Mouse (Mus musculus) kidney, postnatal 0 days (tissue): ENCODE data around the gene Supt4a. TPM values are rescaled to one million over a fixed set of nuclear protein-coding genes. Genes with fewer than 3 reads are reported as not detected.
A peak's percentile ranks its signal among the peaks of the same experiment; 100 is the strongest.

Experiments used
- ATAC-seq: fragments of 200-750 bp; cut with Nextera tagmentation; replicated peaks from 2 replicates; pipeline ENCODE4 v1.8.0; 2017; ENCODE audit warnings: low read depth, moderate number of reproducible peaks, moderate TSS enrichment, moderate library complexity; ENCODE audit not compliant: low FRiP score
- DNase-seq: peaks from one replicate; pipeline ENCODE4 v3.0.0-alpha.2; 2016; ENCODE audit warnings: low spot score
- H3K27ac ChIP-seq: fragments of 300-500 bp; sonication (generic); 2 replicates; pipeline ENCODE4 v1.5.1; 2014; ENCODE audit warnings: mild to moderate bottlenecking
- H3K27me3 ChIP-seq: fragments of 300-500 bp; sonication (generic); 2 replicates; pipeline ENCODE4 v1.6.1; 2014; ENCODE audit warnings: low read length, mixed read lengths; ENCODE audit not compliant: insufficient read depth
- H3K36me3 ChIP-seq: fragments of 300-500 bp; sonication (generic); 2 replicates; pipeline ENCODE4 v1.6.1; 2014; ENCODE audit warnings: low read length, mixed read lengths; ENCODE audit not compliant: insufficient read depth
- H3K4me1 ChIP-seq: fragments of 300-500 bp; sonication (generic); replicated peaks from 2 replicates; pipeline ENCODE4 v1.6.1; 2014; ENCODE audit warnings: antibody characterized with exemption, low read length, mixed read lengths; ENCODE audit not compliant: insufficient read depth
- H3K4me2 ChIP-seq: fragments of 300-500 bp; sonication (generic); 2 replicates; pipeline ENCODE4 v1.6.1; 2014; ENCODE audit warnings: mild to moderate bottlenecking, low read length, moderate library complexity, mixed read lengths
- H3K4me3 ChIP-seq: fragments of 300-500 bp; sonication (generic); replicated peaks from 2 replicates; pipeline ENCODE4 v1.5.1; 2014; ENCODE audit warnings: low read depth, low read length
- H3K9ac ChIP-seq: fragments of 300-500 bp; sonication (generic); 2 replicates; pipeline ENCODE4 v1.6.1; 2014; ENCODE audit warnings: low read depth, low read length
- H3K9me3 ChIP-seq: fragments of 300-500 bp; sonication (generic); replicated peaks from 2 replicates; pipeline ENCODE4 v1.6.1; 2016; ENCODE audit warnings: low read length, inconsistent platforms, mixed read lengths
- CTCF ChIP-seq: IDR thresholded peaks from 2 replicates; pipeline ENCODE4 v1.5.1; 2016; ENCODE audit warnings: antibody characterized with exemption, low read depth, mild to moderate bottlenecking, moderate library complexity
- WGBS: fragments of 180-500 bp; shearing (Covaris S2); extraction: QIAGEN DNeasy Blood & Tissue Kit; methylation state at CpG from one replicate; pipeline ENCODE4 v1.1.7; 2014; 5-methylcytosine and 5-hydroxymethylcytosine counted together
- polyA plus RNA-seq: library from polyadenylated mRNA; unstranded; fragments of >200 nt; fragmentation: Nextera tagmentation; extraction: Ambion mirVana; gene quantifications from 2 replicates; pipeline ENCODE4 v1.2.1, GENCODE M21; 2015

The Supt4a gene
- polyA plus RNA-seq, 1 experiment from 2014 or later = 171 TPM

DNA sequence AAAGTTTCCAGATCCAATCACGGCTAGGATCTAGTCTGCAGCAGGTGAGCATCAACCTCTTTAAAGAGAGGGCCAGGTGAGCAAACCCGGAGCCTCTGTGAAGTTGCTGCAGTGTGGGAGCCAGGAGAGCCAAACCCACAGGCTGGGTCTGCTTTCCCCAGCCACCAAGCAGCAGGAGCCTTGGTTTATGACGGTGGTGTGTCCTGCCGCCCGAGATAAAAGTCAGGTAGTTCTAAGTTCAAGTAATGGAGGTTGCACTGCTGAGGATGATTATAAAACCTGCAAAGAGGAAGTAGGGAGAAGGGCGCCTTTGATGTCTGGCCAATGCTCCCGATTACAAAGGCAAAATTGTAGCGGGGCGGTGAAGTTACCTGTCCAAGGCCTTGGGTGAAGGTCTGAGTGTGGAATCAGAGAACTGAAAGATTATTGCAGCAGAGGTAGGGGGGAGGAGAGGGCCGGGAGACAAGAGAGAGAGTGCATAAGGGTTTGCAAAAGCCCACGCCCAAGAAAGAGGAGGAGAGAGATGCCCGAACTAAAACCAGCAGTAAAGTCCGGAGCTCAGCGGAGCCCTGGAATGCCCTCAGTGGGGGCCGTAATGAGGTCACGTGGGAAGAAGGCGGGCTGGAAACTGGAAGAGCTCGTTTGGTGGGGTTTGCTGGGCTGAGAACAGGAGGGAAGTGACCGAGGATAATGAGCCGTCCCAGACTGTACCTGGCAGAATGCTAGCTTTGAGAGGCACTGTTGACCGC is 27.7 kb upstream of the Supt4a start:
- peak overlapping the region; percentile 23 for H3K4me3 ChIP-seq
- H3K9ac ChIP-seq = peak overlapping the region; percentile 54; the same call in 1 of the 2 replicates
- H3K36me3 ChIP-seq = no peaks in the 10 kb centered on the region
- DNase-seq (peak; percentile 81), ATAC-seq (peak; percentile 91)
- H3K27me3 ChIP-seq = no peaks in the 10 kb centered on the region
- TF ChIP-seq CTCF = no peak
- peak overlapping the region; percentile 57 for H3K4me2 ChIP-seq
- no peaks in the 10 kb centered on the region for H3K4me1 ChIP-seq
- 6% methylated on average over 21 of the region's 21 CpGs for WGBS
- peak overlapping the region; percentile 80 for H3K27ac ChIP-seq
- no peaks in the 10 kb centered on the region for H3K9me3 ChIP-seq

DNA sequence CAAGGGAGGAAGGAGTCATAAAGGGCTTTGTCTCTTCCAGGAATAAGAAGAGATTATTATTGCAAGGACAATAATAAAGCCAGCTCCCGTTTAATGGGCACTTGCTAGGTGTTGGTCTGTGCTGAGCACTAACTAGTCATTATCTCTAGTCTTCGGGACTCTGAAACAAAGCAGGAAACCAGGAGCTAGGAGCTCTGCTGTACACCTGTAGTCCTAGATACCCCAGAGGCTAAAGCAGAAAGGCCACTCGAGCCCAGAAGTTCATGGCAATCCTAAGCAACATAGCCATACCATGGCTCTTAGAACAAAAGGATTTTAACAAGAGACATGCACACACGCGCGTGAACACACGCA is 27.1 kb upstream of the Supt4a start:
- peak overlapping the region; percentile 57 for H3K4me2 ChIP-seq
- H3K27me3 ChIP-seq = no peaks in the 10 kb centered on the region
- no peaks in the 10 kb centered on the region for H3K9me3 ChIP-seq
- ATAC-seq (no peak), DNase-seq (no peak)
- H3K36me3 ChIP-seq = no peaks in the 10 kb centered on the region
- WGBS = 37% methylated on average over 7 of the region's 7 CpGs
- no peak for TF ChIP-seq CTCF
- peak overlapping the region; percentile 80 for H3K27ac ChIP-seq
- H3K9ac ChIP-seq = no peak overlapping the region
- peak overlapping the region; percentile 23 for H3K4me3 ChIP-seq
- no peaks in the 10 kb centered on the region for H3K4me1 ChIP-seq

DNA sequence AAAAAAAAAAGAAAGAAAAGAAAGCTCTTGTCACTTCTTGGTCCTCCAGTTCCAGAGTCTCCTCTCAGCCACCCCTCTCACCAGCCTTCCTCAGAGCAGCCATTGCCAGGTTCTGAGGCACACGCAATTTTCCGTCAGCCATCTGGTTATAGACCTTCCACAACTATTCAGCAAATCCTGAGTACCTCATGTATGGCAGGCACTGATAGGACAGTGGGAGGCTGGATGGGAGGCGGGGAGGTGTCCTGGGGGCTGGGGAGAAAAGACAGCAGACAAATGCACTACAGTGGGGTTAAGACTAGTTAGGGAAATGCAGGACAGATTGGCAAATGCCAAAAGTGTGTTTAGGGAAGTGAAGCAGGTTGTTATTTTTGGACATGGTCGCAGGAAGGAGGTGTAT is 25.2 kb upstream of the Supt4a start:
- 84% methylated on average over 4 of the region's 4 CpGs for WGBS
- H3K27me3 ChIP-seq = no peaks in the 10 kb centered on the region
- H3K4me3 ChIP-seq = no peak overlapping the region
- no peaks in the 10 kb centered on the region for H3K36me3 ChIP-seq
- no peak overlapping the region for H3K9ac ChIP-seq
- H3K9me3 ChIP-seq = no peaks in the 10 kb centered on the region
- DNase-seq = no peak
- no peak for TF ChIP-seq CTCF
- no peak overlapping the region for H3K4me2 ChIP-seq
- H3K27ac ChIP-seq = no peak overlapping the region
- no peak for ATAC-seq
- H3K4me1 ChIP-seq = no peaks in the 10 kb centered on the region

DNA sequence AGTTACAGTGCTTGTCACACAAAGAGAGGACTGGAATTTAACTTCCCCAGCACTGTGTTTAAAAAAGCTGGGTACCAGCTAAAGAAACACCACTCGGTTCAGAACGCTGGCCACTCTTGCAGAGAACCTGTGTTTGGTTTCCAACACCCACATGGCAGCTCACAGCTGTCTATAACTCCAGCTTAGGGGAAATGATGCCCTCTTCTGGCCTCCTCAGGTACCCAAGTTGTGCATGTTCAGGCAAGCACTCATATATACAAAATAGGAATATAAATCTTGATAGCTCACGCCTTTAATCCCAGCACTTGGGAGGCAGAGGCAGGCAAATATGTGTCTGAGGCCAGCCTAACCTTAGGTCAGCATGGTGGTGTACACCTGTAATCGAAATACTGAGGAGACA is 21.4 kb upstream of the Supt4a start:
- Histone ChIP-seq H3K4me2 (no peak overlapping the region), H3K9me3 (no peaks in the 10 kb centered on the region), H3K27me3 (no peaks in the 10 kb centered on the region), H3K9ac (no peak overlapping the region), H3K36me3 (no peaks in the 10 kb centered on the region), H3K4me3 (no peak overlapping the region), H3K27ac (no peak overlapping the region), H3K4me1 (no peaks in the 10 kb centered on the region)
- WGBS = 84% methylated on average over 4 of the region's 4 CpGs
- no peak for TF ChIP-seq CTCF
- DNase-seq = no peak
- no peak for ATAC-seq

DNA sequence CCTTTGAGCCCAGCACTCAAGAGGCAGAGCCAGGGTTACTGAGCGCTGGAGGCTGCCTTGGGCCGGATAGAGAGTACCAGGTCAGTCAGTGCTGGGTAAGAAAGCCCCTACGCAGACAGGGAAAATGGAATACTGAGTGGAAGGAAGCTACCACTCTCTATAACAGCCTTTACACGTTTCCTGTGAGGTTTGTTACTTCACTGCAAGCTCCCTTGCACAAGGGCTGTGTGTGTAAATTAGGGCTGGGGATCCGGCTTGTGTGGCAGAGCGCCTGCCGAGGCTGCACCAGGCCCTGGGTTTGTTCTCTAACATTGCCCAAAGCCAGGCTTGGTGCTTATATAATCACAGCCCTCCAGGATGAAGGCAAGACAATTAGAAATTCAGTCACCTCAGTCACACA is 17.8 kb upstream of the Supt4a start:
- no peaks in the 10 kb centered on the region for H3K9me3 ChIP-seq
- WGBS = 84% methylated on average over 7 of the region's 7 CpGs
- no peak for TF ChIP-seq CTCF
- no peak overlapping the region for H3K4me3 ChIP-seq
- DNase-seq (no peak), ATAC-seq (no peak)
- no peak overlapping the region for H3K9ac ChIP-seq
- no peaks in the 10 kb centered on the region for H3K4me1 ChIP-seq
- no peak overlapping the region for H3K27ac ChIP-seq
- no peaks in the 10 kb centered on the region for H3K27me3 ChIP-seq
- H3K36me3 ChIP-seq = no peaks in the 10 kb centered on the region
- H3K4me2 ChIP-seq = no peak overlapping the region

DNA sequence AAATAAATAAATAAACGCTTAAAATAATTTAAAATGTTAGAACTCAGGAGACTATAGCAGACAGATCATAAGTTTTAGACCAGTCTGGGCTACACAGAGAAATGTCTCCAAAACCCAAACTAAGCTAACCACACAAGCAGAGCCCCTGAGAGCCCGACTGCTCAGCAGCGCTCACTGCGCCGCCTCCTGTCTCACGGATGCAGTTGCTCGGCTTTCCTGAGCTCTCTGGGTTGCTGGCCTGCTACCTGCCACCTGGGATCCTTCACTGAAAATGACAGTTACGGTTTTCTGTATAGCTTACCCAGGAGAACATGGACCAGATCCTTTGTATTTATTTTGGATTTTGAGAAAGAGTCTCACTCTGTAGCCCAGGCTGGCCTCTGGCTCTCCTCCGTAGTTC is 17.0 kb upstream of the Supt4a start:
- ATAC-seq = no peak
- Histone ChIP-seq H3K4me2 (no peak overlapping the region), H3K4me1 (no peaks in the 10 kb centered on the region), H3K36me3 (no peaks in the 10 kb centered on the region), H3K27ac (no peak overlapping the region), H3K27me3 (no peaks in the 10 kb centered on the region), H3K9ac (no peak overlapping the region), H3K4me3 (no peak overlapping the region), H3K9me3 (no peaks in the 10 kb centered on the region)
- no peak for DNase-seq
- WGBS = 57% methylated on average over 9 of the region's 9 CpGs
- peak; percentile 40; the same call in 1 of the 2 replicates for TF ChIP-seq CTCF

DNA sequence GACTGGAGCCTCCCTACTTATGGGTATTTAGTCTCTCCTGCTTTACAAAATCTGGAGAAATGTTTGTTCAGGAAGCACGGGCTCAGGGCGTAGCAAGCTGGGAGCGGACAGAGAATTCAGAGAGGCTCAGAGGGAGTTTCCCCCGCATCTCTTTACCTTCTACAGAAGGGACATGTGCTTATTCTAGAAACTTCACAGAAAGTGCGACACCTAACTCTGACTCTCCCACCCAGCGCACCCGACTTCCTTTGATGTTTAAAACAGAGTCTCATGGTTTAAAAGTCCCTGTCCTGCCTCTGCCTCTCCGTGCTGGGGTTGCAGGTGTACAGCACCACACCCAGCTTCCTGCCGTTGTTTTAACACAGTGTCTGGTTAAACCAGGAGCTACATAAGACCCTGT is 16.5 kb upstream of the Supt4a start:
- H3K27me3 ChIP-seq = no peaks in the 10 kb centered on the region
- no peak overlapping the region for H3K4me3 ChIP-seq
- no peaks in the 10 kb centered on the region for H3K36me3 ChIP-seq
- no peaks in the 10 kb centered on the region for H3K9me3 ChIP-seq
- H3K4me1 ChIP-seq = no peaks in the 10 kb centered on the region
- no peak overlapping the region for H3K4me2 ChIP-seq
- WGBS = 52% methylated on average over 9 of the region's 9 CpGs
- TF ChIP-seq CTCF = no peak
- ATAC-seq = no peak
- no peak for DNase-seq
- no peak overlapping the region for H3K9ac ChIP-seq
- H3K27ac ChIP-seq = no peak overlapping the region
